Mouse (Mus musculus) intestine, embryonic 14.5 days (tissue): ENCODE measurements at regions not wholly inside any gene's neighbourhood (a gene's known extent, or its start where the extent isn't known, plus 50 kb on each side); places are given as distances from the start of the nearest gene placed in this dataset.

Experiments used
- ATAC-seq: fragments of 200-750 bp; cut with Nextera tagmentation; replicated peaks from 2 replicates; pipeline ENCODE4 v1.8.0; 2017; ENCODE audit warnings: low read depth, moderate number of reproducible peaks, moderate TSS enrichment, moderate library complexity; ENCODE audit not compliant: low FRiP score, low TSS enrichment
- DNase-seq: peaks from one replicate; pipeline ENCODE4 v3.0.0-alpha.2; 2018; ENCODE audit warnings: low spot score
- H3K27ac ChIP-seq: fragments of 300-500 bp; sonication (generic); 2 replicates; pipeline ENCODE4 v1.5.1; 2014; ENCODE audit warnings: low read depth, mild to moderate bottlenecking, control low read depth
- H3K27me3 ChIP-seq: fragments of 300-500 bp; sonication (generic); replicated peaks from 2 replicates; pipeline ENCODE4 v1.6.1; 2014; ENCODE audit warnings: low read length, control low read depth; ENCODE audit not compliant: control insufficient read depth, insufficient read depth
- H3K36me3 ChIP-seq: fragments of 300-500 bp; sonication (generic); 2 replicates; pipeline ENCODE4 v1.6.1; 2014; ENCODE audit warnings: low read length, control low read depth; ENCODE audit not compliant: control insufficient read depth, insufficient read depth
- H3K4me1 ChIP-seq: fragments of 300-500 bp; sonication (generic); replicated peaks from 2 replicates; pipeline ENCODE4 v1.6.1; 2014; ENCODE audit warnings: low read length, control low read depth, mixed read lengths; ENCODE audit not compliant: control insufficient read depth, insufficient read depth
- H3K4me2 ChIP-seq: fragments of 300-500 bp; sonication (generic); 2 replicates; pipeline ENCODE4 v1.6.1; 2014; ENCODE audit warnings: low read length
- H3K4me3 ChIP-seq: fragments of 300-500 bp; sonication (generic); 2 replicates; pipeline ENCODE4 v1.5.1; 2014; ENCODE audit warnings: low read depth, low read length, control low read depth, mixed read lengths
- H3K9ac ChIP-seq: fragments of 300-500 bp; sonication (generic); 2 replicates; pipeline ENCODE4 v1.6.1; 2014; ENCODE audit warnings: mild to moderate bottlenecking, low read length
- H3K9me3 ChIP-seq: fragments of 300-500 bp; sonication (generic); 2 replicates; pipeline ENCODE4 v1.6.1; 2016; ENCODE audit warnings: low read length, control low read depth; ENCODE audit not compliant: control insufficient read depth
- WGBS: fragments of 180-500 bp; shearing (Covaris S2); extraction: QIAGEN DNeasy Blood & Tissue Kit; methylation state at CpG from one replicate; pipeline ENCODE4 v1.1.7; 2014; 5-methylcytosine and 5-hydroxymethylcytosine counted together

DNA sequence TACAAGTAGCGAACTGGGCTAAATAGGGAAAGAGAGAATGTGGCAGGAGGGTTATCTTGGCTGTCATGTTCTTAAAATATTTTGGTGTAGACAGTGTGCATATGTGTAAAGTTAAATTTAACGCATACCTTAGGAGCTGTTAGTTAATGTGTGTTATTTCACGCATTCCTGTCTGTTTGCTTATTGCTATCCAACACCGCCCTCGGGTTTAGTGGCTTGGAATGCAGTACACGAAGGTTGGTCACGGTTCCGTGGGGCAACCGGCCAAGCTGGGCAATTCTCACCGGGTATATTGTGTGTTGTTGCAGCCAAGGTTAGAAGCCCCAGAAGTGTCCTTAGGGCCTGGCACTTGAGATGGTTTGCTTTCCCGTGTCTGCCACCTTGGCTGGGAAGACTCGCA is 105.6 kb downstream of the Ppp4r2 start:
- no peak for ATAC-seq
- 79% methylated on average over 12 of the region's 12 CpGs for WGBS
- H3K36me3 ChIP-seq: no peaks in the 10 kb centered on the region
- DNase-seq: no peak
- no peaks in the 10 kb centered on the region for H3K27me3 ChIP-seq
- H3K27ac ChIP-seq: no peak overlapping the region
- no peaks in the 10 kb centered on the region for H3K9me3 ChIP-seq
- H3K9ac ChIP-seq: no peak overlapping the region
- H3K4me3 ChIP-seq: no peak overlapping the region
- H3K4me1 ChIP-seq: no peaks in the 10 kb centered on the region
- H3K4me2 ChIP-seq: no peak overlapping the region

DNA sequence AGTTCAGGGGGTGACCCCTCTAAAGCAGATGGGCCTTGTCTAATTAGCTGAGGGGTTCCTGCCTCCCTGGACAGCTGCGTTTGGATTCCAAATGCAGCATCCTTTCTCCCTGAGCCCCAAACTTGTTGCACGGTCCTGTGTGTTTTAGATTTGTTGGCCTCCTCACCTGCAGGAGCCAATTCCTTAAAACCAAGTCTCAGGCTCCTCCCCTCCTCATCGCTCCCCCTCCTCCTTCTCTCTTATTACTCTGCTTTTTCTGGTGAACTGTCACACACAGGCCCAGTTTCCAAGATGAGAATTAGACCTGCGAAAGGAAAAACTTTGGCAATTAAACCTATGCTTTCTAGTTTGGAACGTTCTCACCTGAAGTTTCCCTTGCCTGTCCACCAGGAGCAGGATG is 106.3 kb downstream of the Ppp4r2 start:
- no peak overlapping the region for H3K9ac ChIP-seq
- no peak for ATAC-seq
- 80% methylated on average over 5 of the region's 5 CpGs for WGBS

DNA sequence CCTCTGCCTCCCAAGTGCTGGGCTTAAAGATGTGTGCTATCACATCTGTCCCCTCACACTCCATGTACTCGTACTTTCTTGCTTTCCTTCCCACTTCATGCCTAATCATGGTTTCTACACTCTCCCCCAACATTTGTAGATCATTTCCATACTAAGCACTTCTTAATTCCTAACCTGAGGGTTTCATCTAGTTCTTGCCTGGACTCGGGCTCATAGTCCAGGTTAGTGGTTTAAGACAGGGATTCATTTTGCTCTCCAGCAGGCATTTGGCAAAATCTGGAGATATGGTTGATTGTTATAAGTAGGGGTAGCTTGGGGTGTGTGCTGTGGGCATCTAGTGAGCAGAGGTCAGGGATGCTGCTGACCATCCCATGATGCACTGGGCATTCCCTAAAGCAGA is 108.3 kb downstream of the Ppp4r2 start:
- no peak overlapping the region for H3K27ac ChIP-seq
- H3K27me3 ChIP-seq: no peaks in the 10 kb centered on the region
- no peak overlapping the region for H3K9ac ChIP-seq
- H3K36me3 ChIP-seq: no peaks in the 10 kb centered on the region
- 82% methylated on average over 2 of the region's 2 CpGs for whole genome bisulfite sequencing
- H3K9me3 ChIP-seq: no peaks in the 10 kb centered on the region
- H3K4me3 ChIP-seq: no peak overlapping the region
- DNase-seq (no peak), ATAC-seq (no peak)
- no peak overlapping the region for H3K4me2 ChIP-seq
- no peaks in the 10 kb centered on the region for H3K4me1 ChIP-seq

More for the DNA sequence above, 106.3 kb downstream of the Ppp4r2 start:
- DNase-seq: no peak
- no peak overlapping the region for H3K4me3 ChIP-seq
- no peak overlapping the region for H3K4me2 ChIP-seq
- no peaks in the 10 kb centered on the region for H3K36me3 ChIP-seq
- H3K27me3 ChIP-seq: no peaks in the 10 kb centered on the region
- no peaks in the 10 kb centered on the region for H3K4me1 ChIP-seq
- H3K9me3 ChIP-seq: no peaks in the 10 kb centered on the region
- no peak overlapping the region for H3K27ac ChIP-seq

DNA sequence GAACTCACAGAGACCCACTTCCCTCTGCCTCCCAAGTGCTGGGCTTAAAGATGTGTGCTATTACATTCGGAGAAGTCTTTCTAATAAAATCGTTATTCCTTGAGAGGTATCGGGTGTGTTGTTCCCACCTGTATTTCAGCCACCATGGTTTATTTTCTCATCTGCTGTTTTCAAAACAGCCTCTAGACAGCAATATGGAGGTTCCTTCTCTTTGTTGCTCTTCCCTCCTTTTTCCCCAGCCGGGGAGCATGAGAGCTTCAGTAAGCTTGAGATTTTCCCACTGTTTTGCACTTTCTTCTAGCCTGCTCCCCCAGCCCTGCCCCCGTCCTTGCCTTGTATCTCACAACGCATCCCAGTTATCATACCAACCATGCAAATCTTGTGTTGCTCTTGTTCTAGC is 109.5 kb downstream of the Ppp4r2 start:
- Histone ChIP-seq H3K27me3 (no peaks in the 10 kb centered on the region), H3K4me3 (no peak overlapping the region), H3K36me3 (no peaks in the 10 kb centered on the region), H3K4me1 (no peaks in the 10 kb centered on the region), H3K4me2 (no peak overlapping the region), H3K9ac (no peak overlapping the region), H3K9me3 (no peaks in the 10 kb centered on the region), H3K27ac (no peak overlapping the region)
- ATAC-seq (no peak), DNase-seq (no peak)
- 88% methylated on average over 6 of the region's 6 CpGs for WGBS

DNA sequence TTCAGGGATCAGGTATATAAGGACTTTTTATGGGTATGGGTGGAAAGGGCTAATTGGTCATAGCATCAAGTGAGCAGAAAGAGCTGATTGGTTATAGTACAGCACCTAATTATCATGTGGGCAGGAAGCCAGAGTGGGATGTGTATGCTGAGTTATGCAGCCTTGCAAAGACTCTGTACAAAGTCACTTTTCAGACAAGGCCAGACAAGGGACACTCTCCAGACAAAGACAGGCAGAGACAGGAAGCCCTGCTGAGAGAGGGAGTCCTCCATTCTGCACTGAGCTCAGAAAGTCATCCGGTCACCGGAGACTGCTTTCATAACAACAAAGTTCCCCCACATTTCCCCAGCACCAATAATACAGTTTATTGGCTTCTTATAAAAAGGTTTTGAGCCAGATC is 112.4 kb downstream of the Ppp4r2 start:
- Histone ChIP-seq H3K9ac (no peak overlapping the region), H3K27ac (no peak overlapping the region), H3K4me2 (no peak overlapping the region), H3K4me3 (no peak overlapping the region), H3K27me3 (no peaks in the 10 kb centered on the region), H3K36me3 (no peaks in the 10 kb centered on the region), H3K4me1 (no peaks in the 10 kb centered on the region), H3K9me3 (no peaks in the 10 kb centered on the region)
- WGBS: 70% methylated on average over 2 of the region's 2 CpGs
- DNase-seq (no peak), ATAC-seq (no peak)

DNA sequence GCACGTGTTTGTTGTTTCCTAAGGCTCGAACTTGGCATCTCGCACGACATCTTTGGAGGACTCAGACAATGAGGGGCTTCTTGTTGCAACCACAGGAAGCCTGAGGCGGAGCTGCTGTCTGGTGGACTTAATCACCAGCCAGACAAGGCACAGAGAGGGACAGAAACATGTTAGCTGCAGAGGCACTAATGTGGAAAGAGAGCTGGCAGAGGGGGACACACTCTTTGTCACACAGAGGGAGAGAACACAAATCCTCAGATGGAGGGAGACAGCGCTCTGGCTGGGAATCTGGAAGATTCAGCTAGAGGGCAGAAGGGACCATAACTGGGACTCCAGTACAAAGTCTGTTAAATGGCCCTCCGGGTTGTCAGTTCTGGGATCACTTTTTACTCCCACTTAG is 114.9 kb downstream of the Ppp4r2 start:
- H3K4me3 ChIP-seq: no peak overlapping the region
- DNase-seq: no peak

DNA sequence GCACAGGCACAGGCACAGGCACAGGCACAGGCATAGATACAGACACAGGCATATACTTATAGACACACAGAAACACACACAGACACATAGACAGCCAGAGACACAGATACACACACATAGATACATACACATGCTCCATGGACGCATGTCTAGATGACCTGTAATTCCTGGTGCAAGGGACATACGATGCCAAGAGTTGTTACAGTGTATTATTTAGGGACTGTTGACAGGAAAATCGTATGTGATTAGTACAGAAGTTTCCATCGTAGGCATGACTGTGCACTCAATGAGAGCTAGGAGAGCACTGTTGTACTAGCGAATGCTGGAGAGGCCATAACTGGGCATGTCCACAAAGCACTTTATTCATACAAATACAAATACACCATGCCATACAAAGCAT is 118.2 kb downstream of the Ppp4r2 start:
- H3K27ac ChIP-seq: no peak overlapping the region
- no peaks in the 10 kb centered on the region for H3K36me3 ChIP-seq
- H3K27me3 ChIP-seq: no peaks in the 10 kb centered on the region
- no peak overlapping the region for H3K9ac ChIP-seq
- ATAC-seq (no peak), DNase-seq (no peak)
- H3K4me2 ChIP-seq: no peak overlapping the region
- H3K4me3 ChIP-seq: no peak overlapping the region
- WGBS: 93% methylated on average over 5 of the region's 5 CpGs
- H3K9me3 ChIP-seq: no peaks in the 10 kb centered on the region
- no peaks in the 10 kb centered on the region for H3K4me1 ChIP-seq

More for the DNA sequence above, 114.9 kb downstream of the Ppp4r2 start:
- H3K4me1 ChIP-seq: no peaks in the 10 kb centered on the region
- no peak for ATAC-seq
- no peak overlapping the region for H3K27ac ChIP-seq
- no peaks in the 10 kb centered on the region for H3K27me3 ChIP-seq
- WGBS: 66% methylated on average over 7 of the region's 7 CpGs
- H3K4me2 ChIP-seq: no peak overlapping the region
- H3K9ac ChIP-seq: no peak overlapping the region
- no peaks in the 10 kb centered on the region for H3K36me3 ChIP-seq
- H3K9me3 ChIP-seq: no peaks in the 10 kb centered on the region

DNA sequence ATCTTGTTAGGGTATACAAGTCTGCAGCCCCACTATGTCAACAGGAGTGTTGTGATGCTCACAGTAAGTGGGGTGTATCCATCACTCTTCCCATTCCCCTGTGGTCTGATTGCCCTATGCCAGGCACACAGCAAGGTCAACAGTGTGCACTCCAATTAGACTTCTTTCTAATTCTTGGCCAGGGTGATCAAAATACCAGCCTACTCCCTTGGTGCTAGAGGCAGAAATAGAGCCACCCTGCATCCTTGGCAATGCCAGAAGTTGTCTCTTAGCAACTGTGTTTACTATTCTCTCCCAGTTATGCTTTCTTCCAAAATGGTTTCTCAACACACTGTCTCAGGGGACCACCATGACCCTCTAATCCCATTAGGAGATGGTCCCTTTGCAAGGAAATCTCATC is 119.0 kb downstream of the Ppp4r2 start:
- no peaks in the 10 kb centered on the region for H3K4me1 ChIP-seq

DNA sequence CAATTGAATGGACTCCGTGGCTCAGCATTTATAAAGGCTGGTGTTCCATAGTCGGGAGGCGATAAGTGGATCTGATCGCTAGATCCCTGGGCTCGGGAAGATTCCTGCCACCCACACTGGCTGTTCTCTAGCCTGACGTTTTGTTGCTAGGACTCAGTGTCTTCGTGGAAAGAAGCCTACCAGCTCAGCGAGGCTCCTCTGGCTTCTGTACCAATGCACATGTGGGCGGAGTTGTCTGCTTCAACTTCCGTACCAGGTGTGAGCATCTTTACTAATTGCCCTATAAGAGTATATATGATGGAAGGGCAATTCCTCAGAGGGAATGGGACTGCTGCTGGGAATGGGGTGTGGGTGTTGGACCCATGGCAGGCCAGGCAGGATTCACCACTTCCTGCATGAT is 121.1 kb downstream of the Ppp4r2 start:
- 87% methylated on average over 10 of the region's 10 CpGs for WGBS
- no peak for ATAC-seq

More for the DNA sequence above, 119.0 kb downstream of the Ppp4r2 start:
- H3K27me3 ChIP-seq: no peaks in the 10 kb centered on the region
- no peaks in the 10 kb centered on the region for H3K9me3 ChIP-seq
- H3K36me3 ChIP-seq: no peaks in the 10 kb centered on the region
- no peak overlapping the region for H3K9ac ChIP-seq
- ATAC-seq: no peak
- no peak overlapping the region for H3K27ac ChIP-seq
- DNase-seq: no peak
- H3K4me2 ChIP-seq: no peak overlapping the region
- no peak overlapping the region for H3K4me3 ChIP-seq

More for the DNA sequence above, 121.1 kb downstream of the Ppp4r2 start:
- Histone ChIP-seq H3K27me3 (no peaks in the 10 kb centered on the region), H3K9me3 (no peaks in the 10 kb centered on the region), H3K9ac (no peak overlapping the region), H3K4me3 (no peak overlapping the region), H3K4me2 (no peak overlapping the region), H3K36me3 (no peaks in the 10 kb centered on the region), H3K4me1 (no peaks in the 10 kb centered on the region), H3K27ac (no peak overlapping the region)
- no peak for DNase-seq
